Mouse (Mus musculus): ENCODE measurements around the gene Glt8d2. TPM values are rescaled to one million over a fixed set of nuclear protein-coding genes. Genes with fewer than 3 reads are reported as not detected.

Gene Glt8d2
- polyA plus RNA-seq, 1 experiment from 2014 or later = 2.4 TPM

Other genes starting within 250 kb of the Glt8d2 start
- not detected in 2 replicates for gene Gm1553, start 198.0 kb downstream of the Glt8d2 start, polyA plus RNA-seq (2015; fragmentation: Nextera tagmentation; extraction: Ambion mirVana)
- 41.1 and 42.7 TPM in 2 replicates for gene 1190007I07Rik, start 67.4 kb downstream of the Glt8d2 start, polyA plus RNA-seq (2015; fragmentation: Nextera tagmentation; extraction: Ambion mirVana)
- 241 and 264 TPM in 2 replicates for gene Tdg, start 60.8 kb downstream of the Glt8d2 start, polyA plus RNA-seq (2015; fragmentation: Nextera tagmentation; extraction: Ambion mirVana)
- gene Hcfc2, start 5.5 kb upstream of the Glt8d2 start, polyA plus RNA-seq (2015; fragmentation: Nextera tagmentation; extraction: Ambion mirVana) = 47.5 and 48.1 TPM in 2 replicates
- gene Nfyb, start 73.5 kb upstream of the Glt8d2 start, polyA plus RNA-seq (2015; fragmentation: Nextera tagmentation; extraction: Ambion mirVana) = 65.3 and 68.9 TPM in 2 replicates
- 154 and 158 TPM in 2 replicates for gene Txnrd1, start 143.3 kb upstream of the Glt8d2 start, polyA plus RNA-seq (2015; fragmentation: Nextera tagmentation; extraction: Ambion mirVana)
- 0.46 and 0.62 TPM in 2 replicates for gene Eid3, start 176.0 kb upstream of the Glt8d2 start, polyA plus RNA-seq (2015; fragmentation: Nextera tagmentation; extraction: Ambion mirVana)

All from forebrain, embryonic 13.5 days (tissue).